Mouse (Mus musculus) ovary, adult 18-20 months (tissue): ENCODE data around the gene Pla2g15.
"Not testable (repeated sequence)": the region's sequence is repeated elsewhere in the genome, so short reads cannot be mapped to it uniquely, and the experiment has no call there.

Experiments used
- DNase-seq: peaks from one replicate; pipeline ENCODE4 v3.0.0; 2022; ENCODE audit warnings: low spot score, mixed read lengths

The Pla2g15 gene

GRCm38 (mm10) chr8:106169934-106170480, 19.8 kb downstream of the Pla2g15 start:
- DNase-seq = no peak

GRCm38 (mm10) chr8:106173566-106173965, 23.4 kb downstream of the Pla2g15 start:
- DNase-seq = no peak

DNA sequence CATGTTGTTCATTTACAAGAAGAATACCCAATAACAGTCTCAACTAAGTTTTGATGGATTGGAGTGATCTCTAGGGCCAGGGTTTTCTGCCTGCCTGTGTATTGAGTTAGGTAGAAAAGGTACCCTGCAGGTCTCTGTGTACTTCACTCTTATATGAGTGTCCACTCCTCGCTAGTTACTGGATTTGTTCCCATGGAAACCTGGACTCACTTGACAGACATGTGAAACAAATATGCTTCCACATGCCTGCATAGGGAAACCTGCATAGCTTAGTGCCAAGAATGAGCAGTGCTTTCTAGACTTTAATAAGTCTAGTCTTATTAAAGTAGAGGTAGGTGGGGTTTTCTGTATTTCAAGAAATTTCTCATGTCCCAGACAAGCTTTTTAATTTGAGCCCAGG, 26.7 kb downstream of the Pla2g15 start:
- DNase-seq = no peak

GRCm38 (mm10) chr8:106177594-106177993, 27.4 kb downstream of the Pla2g15 start:
- no peak for DNase-seq

- no peak for DNase-seq
These were observed 28.2 kb downstream of the Pla2g15 start for GRCm38 (mm10) chr8:106178428-106178827.

GRCm38 (mm10) chr8:106185628-106186270, 35.5 kb downstream of the Pla2g15 start:
- DNase-seq = no peak

DNA sequence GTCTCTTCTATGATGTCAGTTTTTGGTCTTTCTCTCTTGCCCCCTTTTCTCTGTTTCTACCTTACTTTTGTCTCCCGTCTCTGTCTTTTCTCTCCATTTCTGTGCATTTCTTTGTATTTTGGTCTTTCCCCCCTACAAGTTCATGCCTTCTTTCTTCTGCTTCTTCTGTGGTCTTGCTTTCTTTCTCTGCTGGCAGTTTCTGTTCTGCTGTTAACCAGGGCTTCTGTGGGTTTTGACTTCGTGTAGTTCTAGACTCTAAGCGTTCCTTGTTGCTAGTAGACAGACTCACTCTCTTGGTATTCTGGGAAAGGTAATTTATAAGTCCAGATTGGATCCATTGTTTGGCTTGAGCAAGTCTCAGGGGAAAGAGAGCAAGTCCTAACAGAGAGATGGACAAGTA, 36.2 kb downstream of the Pla2g15 start:
- no peak for DNase-seq

GRCm38 (mm10) chr8:106189162-106189561, 39.0 kb downstream of the Pla2g15 start:
- no peak for DNase-seq

DNA sequence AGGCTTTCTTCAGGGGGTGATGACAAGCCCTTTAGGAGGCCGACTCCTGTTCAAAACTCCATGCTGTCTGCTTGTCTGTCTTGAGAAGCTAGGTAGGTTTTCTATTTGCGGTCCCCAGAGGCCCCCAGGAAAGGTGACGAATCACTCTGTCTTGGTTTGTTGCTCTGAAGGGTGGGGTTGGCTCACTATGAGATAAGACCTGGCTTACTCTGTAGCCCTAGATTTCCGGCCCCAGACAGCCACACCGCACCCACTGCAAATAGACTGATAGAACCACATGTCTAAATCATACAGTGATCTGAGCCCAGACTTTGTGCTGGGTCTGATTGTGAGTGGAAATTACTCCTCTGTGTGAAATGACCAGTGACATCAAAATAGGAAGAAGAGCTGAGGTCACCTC, 41.4 kb downstream of the Pla2g15 start:
- no peak for DNase-seq

GRCm38 (mm10) chr8:106193162-106193561, 43.0 kb downstream of the Pla2g15 start:
- DNase-seq = no peak

DNA sequence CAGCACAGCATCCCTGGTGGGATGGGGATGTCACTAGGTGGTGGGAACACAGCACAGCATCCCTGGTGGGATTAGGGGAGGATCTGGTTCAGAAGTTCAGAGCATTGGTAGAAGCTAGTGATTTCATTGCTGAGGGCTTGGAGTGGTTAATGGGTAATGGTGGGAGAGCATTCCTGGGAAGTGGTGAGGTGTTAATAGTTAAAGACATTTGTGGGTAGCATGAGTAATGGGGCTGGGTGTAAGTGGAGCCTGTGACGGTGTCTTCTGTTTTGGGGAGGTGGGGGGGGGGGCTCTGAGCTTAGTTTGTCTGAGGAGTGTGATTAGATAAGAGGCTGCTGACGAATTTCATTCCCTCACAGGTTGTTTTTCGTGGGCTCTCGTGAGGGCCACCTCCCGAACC, 43.9 kb downstream of the Pla2g15 start:
- DNase-seq = no peak

- peak; percentile 25 for DNase-seq
These were observed 48.5 kb downstream of the Pla2g15 start for GRCm38 (mm10) chr8:106198741-106199140.

GRCm38 (mm10) chr8:106199596-106199995, 49.4 kb downstream of the Pla2g15 start:
- DNase-seq = not testable (repeated sequence)

- DNase-seq = no peak
These were observed 60.0 kb downstream of the Pla2g15 start for GRCm38 (mm10) chr8:106210035-106210731.

- peak; percentile 91 for DNase-seq
These were observed 60.7 kb downstream of the Pla2g15 start, which contains the start of the genes Slc7a6os and Prmt7 for GRCm38 (mm10) chr8:106210821-106211345. Slc7a6os (minus strand) TSS chr8:106210935. Prmt7 (plus strand) TSS chr8:106210936.

- no peak for DNase-seq
These were observed 61.2 kb downstream of the Pla2g15 start for GRCm38 (mm10) chr8:106211421-106211820.

DNA sequence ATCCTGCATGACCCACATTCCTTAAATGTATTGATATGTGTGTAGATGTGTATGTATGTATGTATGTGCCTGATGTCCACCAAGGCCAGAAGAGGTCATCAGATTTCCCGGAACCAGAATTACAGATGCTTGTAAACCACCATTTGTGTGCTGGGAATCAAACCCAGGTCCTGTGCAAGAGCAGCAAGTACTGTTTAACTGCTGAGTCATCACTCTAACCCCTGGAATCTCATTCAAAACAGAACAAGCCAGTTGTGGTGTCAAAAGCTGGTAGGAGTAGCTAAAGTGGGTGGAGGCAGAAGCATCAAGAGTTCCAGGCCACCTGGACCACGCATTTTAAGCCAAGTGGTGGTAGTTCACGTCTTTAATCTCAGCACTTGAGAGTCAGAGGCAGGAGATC, 63.8 kb downstream of the Pla2g15 start:
- DNase-seq = no peak
